Mouse (Mus musculus) T-helper 2 cell (primary cell): Measurements from ENCODE around the gene 4930579F01Rik.
"Not testable (repeated sequence)": the region's sequence is repeated elsewhere in the genome, so short reads cannot be mapped to it uniquely, and the experiment has no call there.

Experiments
- in situ Hi-C: fragments of 300-600 bp; cut with MboI, MseI; formaldehyde crosslinking; loops from one replicate; pipeline ENCODE4 v1.15.1; 2025; ENCODE audit warnings: high pct_unique_total_duplicates

4930579F01Rik gene

GRCm38 (mm10) chr3:138148811-138149210 lies 44.8 kb downstream of the 4930579F01Rik start:
- in situ Hi-C loops: loop anchor here (5.0 kb wide), 3 partner anchors 157 to 372 kb away; partner anchors contain the start of gene Dnajb14

GRCm38 (mm10) chr3:138144642-138145171 lies 48.9 kb downstream of the 4930579F01Rik start, which contains the start of gene Mttp:
Gene Mttp (minus strand): TSS chr3:138144968.
- in situ Hi-C loops: loop anchor here (5.0 kb wide), 3 partner anchors 152 to 367 kb away; partner anchors contain the start of gene Dnajb14

- in situ Hi-C loops: no loop called here
These were observed 49.5 kb downstream of the 4930579F01Rik start for GRCm38 (mm10) chr3:138144060-138144641.

- in situ Hi-C loops: no loop called here
These were observed 50.1 kb downstream of the 4930579F01Rik start, which contains the start of gene Trmt10a for GRCm38 (mm10) chr3:138143315-138144059. Gene Trmt10a (plus strand): TSS chr3:138143448.

- in situ Hi-C loops: no loop called here
These were observed 50.8 kb downstream of the 4930579F01Rik start for GRCm38 (mm10) chr3:138142733-138143314.

GRCm38 (mm10) chr3:138142052-138142732 lies 51.4 kb downstream of the 4930579F01Rik start:
- in situ Hi-C loops: no loop called here

GRCm38 (mm10) chr3:138139663-138140062 lies 54.0 kb downstream of the 4930579F01Rik start:
- in situ Hi-C loops: no loop called here

GRCm38 (mm10) chr3:138138146-138138545 lies 55.5 kb downstream of the 4930579F01Rik start:
- in situ Hi-C loops: not testable (repeated sequence)

- in situ Hi-C loops: no loop called here
These were observed 59.1 kb downstream of the 4930579F01Rik start for GRCm38 (mm10) chr3:138134528-138134927.

- in situ Hi-C loops: no loop called here
These were observed 59.7 kb downstream of the 4930579F01Rik start for GRCm38 (mm10) chr3:138133916-138134315.

- in situ Hi-C loops: no loop called here
These were observed 60.2 kb downstream of the 4930579F01Rik start for GRCm38 (mm10) chr3:138133463-138133862.

GRCm38 (mm10) chr3:138131168-138131567 lies 62.5 kb downstream of the 4930579F01Rik start:
- in situ Hi-C loops: no loop called here

GRCm38 (mm10) chr3:138130692-138131091 lies 62.9 kb downstream of the 4930579F01Rik start:
- in situ Hi-C loops: no loop called here

- in situ Hi-C loops: no loop called here
These were observed 64.5 kb downstream of the 4930579F01Rik start for GRCm38 (mm10) chr3:138129110-138129509.

- in situ Hi-C loops: no loop called here
These were observed 69.8 kb downstream of the 4930579F01Rik start for GRCm38 (mm10) chr3:138123842-138124241.

- in situ Hi-C loops: no loop called here
These were observed 72.2 kb downstream of the 4930579F01Rik start for GRCm38 (mm10) chr3:138121461-138121860.

GRCm38 (mm10) chr3:138119444-138120105 lies 74.0 kb downstream of the 4930579F01Rik start:
- in situ Hi-C loops: no loop called here

GRCm38 (mm10) chr3:138118831-138119230 lies 74.8 kb downstream of the 4930579F01Rik start:
- in situ Hi-C loops: no loop called here

- in situ Hi-C loops: no loop called here
These were observed 75.2 kb downstream of the 4930579F01Rik start for GRCm38 (mm10) chr3:138118392-138118791.

GRCm38 (mm10) chr3:138116871-138117270 lies 76.8 kb downstream of the 4930579F01Rik start:
- in situ Hi-C loops: no loop called here

- in situ Hi-C loops: no loop called here
These were observed 79.5 kb downstream of the 4930579F01Rik start for GRCm38 (mm10) chr3:138114106-138114505.
